Mouse (Mus musculus) ES-Bruce4 (cell line): ENCODE measurements around the gene Paqr7.

Source experiments
- CTCF ChIP-seq: IDR thresholded peaks from one replicate; pipeline ENCODE4 v1.8.1; 2011; ENCODE audit warnings: low read depth, low read length
- EP300 ChIP-seq: IDR thresholded peaks from 2 replicates; pipeline ENCODE4 v1.6.1; 2011; ENCODE audit warnings: low read depth, low read length; ENCODE audit not compliant: insufficient read depth
- POLR2A ChIP-seq: IDR thresholded peaks from one replicate; pipeline ENCODE4 v1.8.1; 2011; ENCODE audit warnings: low read length; ENCODE audit not compliant: insufficient read depth

DNA sequence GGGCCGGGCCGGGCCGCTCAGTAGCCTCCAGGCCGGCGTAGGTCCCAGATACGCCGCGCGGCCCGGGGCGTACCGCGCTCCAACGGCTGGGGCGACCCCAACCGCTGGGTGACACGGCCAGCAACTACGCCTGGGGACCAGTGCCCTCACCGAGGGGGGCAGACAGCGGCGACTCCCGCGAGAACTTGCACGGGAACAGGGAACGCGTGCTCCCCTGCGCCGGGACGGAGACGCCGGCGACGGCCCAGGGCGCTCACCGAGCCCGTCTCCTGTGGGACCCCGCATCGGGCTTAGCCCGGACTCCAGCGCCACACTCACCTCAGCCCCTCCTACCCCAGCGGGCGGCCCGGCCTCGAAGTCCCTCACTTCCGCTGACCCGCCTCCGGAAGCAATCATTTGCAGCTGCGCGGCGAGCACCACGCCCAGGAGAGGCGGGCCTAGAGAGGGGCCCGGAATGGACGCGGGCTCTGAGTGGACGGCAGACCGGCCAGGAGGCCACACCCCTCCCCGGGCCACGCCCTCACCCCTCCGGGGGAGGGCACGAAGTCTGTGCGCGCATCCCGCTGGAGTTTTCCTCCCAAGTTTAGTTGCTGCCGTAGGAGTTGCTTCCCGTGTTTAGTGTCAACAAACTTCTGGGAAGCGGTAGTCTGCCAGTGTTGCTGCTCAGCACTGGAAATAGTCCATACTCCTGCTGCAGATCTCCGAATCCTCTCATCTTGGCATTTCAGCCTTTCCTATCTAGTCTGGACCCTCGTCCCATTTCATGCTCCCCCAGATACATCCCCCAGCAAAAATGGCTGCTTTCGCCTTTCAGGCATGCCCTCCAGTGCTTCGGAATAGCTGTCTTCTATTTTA, 38.7 kb downstream of the Paqr7 start, which contains the start of gene Mtfr1l:
- TF ChIP-seq CTCF (no peak), EP300 (no peak), POLR2A (peak; percentile 77)
